ENCODE assay signal across 7 mouse cellular contexts in genomic region chr10:96370547-96371320, GRCm38 (mm10).
A peak's percentile ranks its signal among the peaks of the same experiment; 100 is the strongest.
DNase-seq lines count a peak whose midpoint lies in the region; ATAC-seq lines count a peak whose summit lies in the region.

No protein-coding gene starts in this region.

- no peak overlapping the region for H3K4me2 ChIP-seq in liver, embryonic 12.5 days
- H3K4me2 ChIP-seq in heart, embryonic 16.5 days (ENCODE audit: low read depth, low read length): peak overlapping the region; percentile 62

- ATAC-seq in liver, embryonic 12.5 days: no peak
- ATAC-seq in heart, embryonic 16.5 days (replicated peaks; ENCODE audit: extremely low read depth, insufficient read depth, low FRiP score): peak; percentile 78

- no peaks in the 10 kb centered on the region for H3K9me3 ChIP-seq in liver, embryonic 12.5 days (replicated peaks)
- H3K9me3 ChIP-seq in heart, embryonic 16.5 days (replicated peaks; ENCODE audit: control insufficient read depth, low read length): no peaks in the 10 kb centered on the region

- no peak overlapping the region for H3K9ac ChIP-seq in liver, embryonic 12.5 days
- peak overlapping the region; percentile 51 for H3K9ac ChIP-seq in heart, embryonic 16.5 days (ENCODE audit: low read length)

- no peaks in the 10 kb centered on the region for H3K36me3 ChIP-seq in liver, embryonic 12.5 days
- no peaks in the 10 kb centered on the region for H3K36me3 ChIP-seq in heart, embryonic 16.5 days (ENCODE audit: control insufficient read depth, insufficient read depth)

- no peak overlapping the region for H3K27ac ChIP-seq in liver, embryonic 12.5 days
- H3K27ac ChIP-seq in heart, embryonic 16.5 days (ENCODE audit: low read length): no peak overlapping the region

- DNase-seq in liver: peak; percentile 7
- DNase-seq in cerebellum, adult 9-10 months: peak; percentile 37
- DNase-seq in lung, postnatal 36 days: peak; percentile 77
- peak; percentile 62 for DNase-seq in skeletal muscle tissue, adult 2 months (ENCODE audit: low read depth, low spot score)
- no peak for DNase-seq in yolk sac, embryonic 10.5 days (ENCODE audit: low spot score)

- H3K4me1 ChIP-seq in liver, embryonic 12.5 days: no peaks in the 10 kb centered on the region
- peaks cover 4% of the 10 kb centered on the region; the same call in 1 of the 2 replicates for H3K4me1 ChIP-seq in heart, embryonic 16.5 days (ENCODE audit: control insufficient read depth, insufficient read depth, low read length)

- H3K4me3 ChIP-seq in liver, embryonic 12.5 days: no peak overlapping the region
- H3K4me3 ChIP-seq in heart, embryonic 16.5 days (ENCODE audit: low read length): peak overlapping the region; percentile 38

- WGBS in liver, embryonic 12.5 days (ENCODE audit: insufficient replicate concordance): 55% methylated on average over 21 of the region's 21 CpGs
- WGBS in heart, embryonic 16.5 days: 39% methylated on average over 21 of the region's 21 CpGs

- no peaks in the 10 kb centered on the region for H3K27me3 ChIP-seq in liver, embryonic 12.5 days (replicated peaks)
- no peaks in the 10 kb centered on the region for H3K27me3 ChIP-seq in heart, embryonic 16.5 days (ENCODE audit: control insufficient read depth, insufficient read depth, low read length)
